Mouse (Mus musculus) embryo, embryonic 10.5 days (tissue): ENCODE data around the gene Grk4.

ENCODE experiments used
- DNase-seq: peaks from one replicate; pipeline ENCODE4 v3.0.0-alpha.2; 2015; ENCODE audit warnings: low spot score

Gene Grk4

DNA sequence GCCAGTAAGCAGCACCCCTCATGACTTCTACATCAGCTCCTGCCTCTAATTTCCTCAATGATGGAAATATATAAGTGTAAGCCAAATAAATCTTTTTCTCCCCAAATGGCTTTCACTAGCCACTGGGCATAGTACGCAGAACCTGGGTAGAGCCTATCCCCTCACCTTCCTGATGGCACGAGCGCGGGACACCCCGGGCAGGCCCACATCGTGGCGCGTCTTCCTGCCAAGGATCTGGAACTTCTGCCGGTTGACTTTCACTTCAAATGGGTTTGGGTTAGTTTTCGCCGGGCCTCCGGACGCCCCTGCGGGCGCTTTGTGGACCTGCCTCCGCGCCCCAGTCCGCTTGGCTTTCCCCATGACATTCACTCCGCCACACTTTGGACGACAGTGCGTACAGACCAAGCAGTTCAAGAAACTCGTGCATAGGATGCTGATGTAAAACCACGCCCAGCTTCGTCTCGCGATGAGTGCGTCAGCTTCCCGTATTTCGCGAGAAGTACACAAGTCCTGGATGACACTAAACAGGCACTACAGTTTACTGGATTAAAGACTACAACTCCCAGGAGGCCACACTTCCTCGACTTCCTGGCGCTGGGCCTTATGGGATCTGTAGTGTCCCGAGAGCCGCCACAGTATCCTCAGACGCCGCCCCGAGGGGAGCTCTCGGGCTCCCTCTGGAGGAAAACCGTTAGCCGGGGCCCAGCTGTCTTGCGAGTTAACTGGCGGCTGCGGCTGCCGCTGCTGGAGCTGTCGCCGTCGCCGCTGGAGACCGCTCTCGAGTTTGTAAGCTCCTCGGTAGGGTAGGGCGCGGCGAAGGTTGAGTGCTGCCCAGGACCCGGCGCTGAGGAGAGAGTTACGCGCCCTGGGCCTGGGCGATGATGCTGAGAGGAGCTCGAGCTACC, at the start of gene Grk4, which contains the start of gene Nop14:
Gene Grk4 (plus strand): TSS at position 694 of the 905 bp plus-strand sequence.
Gene Nop14 (minus strand): TSS at position 463 of the 905 bp plus-strand sequence.
- peak; percentile 100 for DNase-seq

DNA sequence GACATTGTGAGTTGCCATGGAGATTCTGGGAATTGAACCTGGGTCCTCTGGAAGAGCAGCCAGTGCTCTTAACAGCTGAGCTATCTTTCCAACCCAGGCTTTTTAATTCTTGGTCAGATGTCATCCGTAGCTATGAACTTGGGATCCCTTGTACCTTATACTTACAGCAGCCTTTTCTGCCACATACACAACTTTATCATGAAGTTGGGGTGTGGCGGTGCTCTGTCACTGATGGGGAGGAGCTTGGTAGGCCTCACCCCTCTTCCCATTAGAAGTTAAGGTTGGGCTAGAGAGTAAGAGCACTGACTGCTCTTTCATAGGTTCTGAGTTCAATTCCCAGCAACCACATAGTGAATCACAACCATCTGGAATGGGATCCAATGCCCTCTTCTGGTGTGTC, 27.2 kb upstream of the Grk4 start:
- no peak for DNase-seq

DNA sequence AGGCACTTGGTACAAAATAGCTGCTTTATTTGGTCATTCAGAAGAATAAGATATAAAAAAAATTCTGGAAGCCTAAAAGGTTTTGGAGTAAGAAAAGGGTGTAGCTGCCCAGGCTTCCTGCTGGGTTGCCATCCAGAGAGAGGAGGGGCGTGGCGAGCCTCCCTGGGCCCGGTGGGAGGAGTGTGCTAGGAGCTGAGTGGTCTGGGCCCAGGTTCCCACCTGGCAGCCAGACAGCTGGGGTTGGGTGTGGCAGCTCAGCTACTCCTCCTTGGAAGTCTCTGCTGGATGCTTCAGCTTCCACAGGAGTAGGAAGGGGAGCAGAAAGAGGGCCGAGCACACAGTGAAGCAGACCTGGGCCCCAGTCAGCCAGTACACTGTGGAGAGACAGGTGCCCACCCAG, 26.5 kb upstream of the Grk4 start:
- DNase-seq, result no peak

DNA sequence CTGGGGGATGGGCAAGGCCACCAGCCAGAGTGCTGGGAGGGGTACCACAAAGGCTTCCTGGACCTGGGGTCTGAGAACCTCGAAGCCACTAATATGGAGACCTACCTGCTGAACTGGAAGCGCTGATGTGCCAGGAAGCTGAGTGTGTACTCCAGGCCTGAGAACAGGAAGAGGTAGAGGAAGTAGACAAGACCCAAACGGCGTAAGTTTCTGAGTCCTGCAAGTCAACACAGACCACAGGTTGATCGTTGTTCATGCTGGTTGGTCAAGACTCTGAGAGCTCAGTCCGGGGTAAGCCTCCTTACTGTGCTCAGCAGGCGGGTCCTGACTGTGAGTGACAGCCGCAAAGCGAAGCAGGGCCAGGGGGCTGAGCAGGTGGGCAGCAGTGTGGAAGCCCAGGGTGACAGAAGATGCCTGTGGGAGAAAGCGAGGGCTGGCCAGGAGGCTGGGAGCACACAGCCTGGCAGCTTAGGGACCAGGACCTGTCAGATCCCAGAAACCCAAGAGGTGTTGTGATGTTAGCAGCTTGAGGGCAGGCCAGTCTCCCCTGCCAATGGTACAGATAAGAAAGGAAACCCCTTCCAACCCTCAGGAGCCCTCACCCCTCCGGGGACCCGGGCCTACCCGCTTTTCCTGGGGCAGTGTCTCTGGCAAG, 25.3 kb upstream of the Grk4 start:
- no peak for DNase-seq

DNA sequence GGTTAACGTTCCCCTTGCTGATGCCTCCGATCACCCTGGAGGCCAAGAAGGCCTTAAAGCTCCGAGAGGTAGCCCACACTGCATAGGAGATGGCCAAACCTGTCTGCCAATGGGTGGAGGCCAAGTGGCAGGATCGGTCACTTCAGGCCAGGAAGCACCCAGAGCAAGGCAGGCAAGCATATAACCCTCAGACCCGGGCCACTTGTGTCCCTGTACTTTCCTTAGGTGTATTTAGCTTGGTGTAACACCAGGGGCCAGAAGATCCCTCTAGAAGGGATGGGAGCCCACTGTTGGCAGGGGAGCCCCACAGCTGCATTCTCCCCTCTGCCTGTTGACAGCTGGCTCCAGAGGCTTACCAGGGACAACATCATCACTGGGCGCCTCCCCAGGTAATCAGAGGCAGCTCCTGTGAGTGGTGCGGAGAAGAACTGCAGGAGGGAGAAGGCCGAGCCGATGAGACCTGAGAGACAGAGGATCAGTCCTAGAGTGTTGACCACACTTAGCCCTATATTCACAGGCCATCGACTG, 24.4 kb upstream of the Grk4 start:
- DNase-seq, result no peak

DNA sequence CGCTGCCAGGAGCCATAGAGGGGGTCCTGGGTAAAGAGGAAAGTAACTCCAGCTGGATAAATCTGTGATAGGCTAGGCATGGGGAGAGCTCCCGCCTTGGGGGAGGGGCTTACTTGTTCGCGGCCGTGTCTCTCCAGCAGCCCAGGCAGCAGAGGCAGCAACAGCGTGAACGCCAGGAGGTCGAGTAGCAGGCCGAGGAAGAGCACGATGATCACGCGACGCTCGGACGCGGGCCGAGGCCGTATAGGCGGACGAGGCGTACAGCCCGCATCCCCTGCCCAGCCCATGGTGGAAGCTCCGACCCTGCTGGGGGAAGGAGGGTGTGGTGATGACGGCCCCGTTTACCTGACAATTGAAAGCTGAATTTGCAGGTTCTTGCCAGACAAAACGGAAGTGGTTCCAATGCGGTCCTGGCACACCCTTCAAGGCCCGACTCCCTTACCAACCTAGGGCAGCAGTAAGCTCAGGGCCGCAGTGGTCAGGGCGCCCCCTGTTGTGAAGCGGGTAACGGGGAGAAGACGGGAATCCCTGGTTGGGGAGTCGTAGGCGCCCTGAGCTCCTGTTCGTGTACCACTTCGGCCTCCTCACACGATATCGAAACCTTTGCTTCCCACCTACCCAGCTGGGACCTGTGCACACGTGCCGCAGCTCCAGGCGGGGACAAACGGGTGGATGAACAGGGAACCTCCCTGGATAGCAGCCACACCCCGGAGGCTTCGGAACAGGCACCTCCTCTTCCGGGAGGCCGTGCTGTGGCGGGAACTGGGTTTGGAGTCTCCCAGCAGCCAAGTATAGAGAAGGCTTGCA, 23.5 kb upstream of the Grk4 start, which contains the start of gene Mfsd10:
Gene Mfsd10 (minus strand): TSS at position 732 of the 807 bp plus-strand sequence.
- DNase-seq, result peak; percentile 89

DNA sequence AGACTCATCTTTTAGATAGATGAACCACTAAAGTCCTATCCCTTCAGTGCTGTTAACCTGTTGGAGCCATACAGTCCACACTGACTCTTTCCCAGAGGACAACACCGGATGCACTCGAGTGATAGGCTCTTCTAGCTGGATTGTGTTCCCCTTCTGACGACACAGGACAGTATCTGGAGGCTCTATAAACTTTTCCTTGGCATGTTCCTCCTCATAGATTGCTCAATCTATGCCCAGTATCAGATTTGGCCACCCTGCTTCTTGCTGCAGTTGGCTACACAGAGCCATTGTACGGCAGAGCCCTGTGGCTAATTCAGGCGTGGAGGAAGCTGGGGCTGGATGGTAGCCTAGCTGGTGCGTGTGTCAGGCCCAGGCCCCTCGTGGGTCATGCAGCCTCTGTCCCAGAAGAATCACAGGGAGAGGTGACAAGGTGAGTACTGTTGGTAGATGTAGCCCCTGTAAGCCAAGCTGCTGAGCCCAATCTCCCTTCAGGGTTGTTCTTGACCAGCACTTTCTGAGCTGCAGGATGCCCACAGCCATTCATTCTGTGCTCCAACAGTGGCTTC, 22.5 kb upstream of the Grk4 start:
- no peak for DNase-seq

DNA sequence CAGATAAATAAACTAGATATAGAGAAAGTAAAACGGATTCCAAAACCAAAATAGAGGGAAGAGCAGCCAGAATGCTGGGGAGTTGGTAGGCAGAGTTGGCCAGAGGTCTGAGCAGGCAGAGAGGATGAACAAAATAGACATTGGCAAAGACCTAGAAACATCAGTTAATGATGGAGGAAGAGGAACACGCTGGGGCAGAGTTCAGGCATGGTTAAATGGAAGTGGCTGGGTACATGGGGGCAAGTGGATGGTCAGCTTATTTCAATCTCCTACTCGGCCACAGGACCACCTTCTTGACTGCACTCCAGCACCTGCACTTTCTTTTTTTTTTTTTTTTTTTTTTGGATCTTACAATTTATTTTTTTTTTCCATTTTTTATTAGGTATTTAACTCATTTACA, 18.2 kb upstream of the Grk4 start:
- DNase-seq, result no peak

DNA sequence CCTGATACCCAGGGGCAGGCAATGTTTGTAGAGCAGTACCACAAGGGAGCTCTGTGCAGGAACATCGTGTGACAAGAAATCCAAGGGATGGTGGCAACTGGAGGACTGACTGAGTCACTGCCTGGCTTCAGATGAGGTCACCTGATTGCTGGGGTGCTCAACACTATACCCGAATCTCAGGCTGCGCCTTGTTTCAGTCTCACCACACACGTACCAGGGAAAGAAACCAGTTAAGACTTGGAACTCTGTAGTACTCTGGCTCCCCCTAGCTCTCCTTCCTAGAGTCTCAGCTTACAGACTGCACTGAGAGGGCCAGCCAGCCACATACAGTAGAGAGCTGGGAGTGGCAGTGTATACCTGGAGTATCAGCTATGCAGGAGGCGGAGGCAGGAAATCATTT, 17.2 kb upstream of the Grk4 start:
- peak; percentile 72 for DNase-seq

DNA sequence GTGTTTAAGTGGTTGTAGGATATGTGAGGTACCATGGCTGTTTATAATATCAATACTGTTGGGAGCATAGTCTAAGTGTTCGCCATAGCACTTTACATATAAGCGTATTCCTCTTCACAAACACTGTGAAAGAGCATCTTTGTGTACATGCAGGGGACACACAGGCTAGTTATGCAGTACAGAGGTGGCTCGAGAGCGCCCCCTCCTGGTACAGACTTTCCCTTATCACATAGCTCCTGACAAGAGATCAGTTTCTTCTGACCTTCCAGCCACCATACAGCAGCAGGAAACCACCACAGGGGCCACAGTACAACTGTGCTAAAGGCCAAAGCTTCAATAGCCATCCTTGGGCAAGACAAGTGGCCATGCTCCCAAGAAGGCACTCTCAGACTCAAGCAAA, 12.6 kb upstream of the Grk4 start:
- peak; percentile 80 for DNase-seq

DNA sequence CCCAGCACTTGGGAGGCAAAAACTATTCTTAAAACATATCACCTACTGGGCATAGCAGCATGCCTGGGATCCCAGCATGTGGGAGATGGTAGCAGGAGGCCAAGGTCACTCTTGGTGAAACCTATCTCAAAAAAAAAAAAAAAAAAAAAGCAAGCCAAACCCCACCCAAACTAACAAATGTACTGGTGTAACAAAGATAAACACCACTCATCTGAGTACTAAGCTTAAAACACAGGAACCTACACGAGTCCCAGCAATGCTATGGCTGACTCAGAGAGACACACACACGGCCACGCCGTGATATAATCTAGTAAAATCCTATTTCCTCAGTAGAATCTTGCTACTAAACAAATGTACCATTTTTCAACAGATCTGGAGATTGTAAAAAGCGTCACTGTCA, 7.2 kb upstream of the Grk4 start:
- DNase-seq, result no peak

DNA sequence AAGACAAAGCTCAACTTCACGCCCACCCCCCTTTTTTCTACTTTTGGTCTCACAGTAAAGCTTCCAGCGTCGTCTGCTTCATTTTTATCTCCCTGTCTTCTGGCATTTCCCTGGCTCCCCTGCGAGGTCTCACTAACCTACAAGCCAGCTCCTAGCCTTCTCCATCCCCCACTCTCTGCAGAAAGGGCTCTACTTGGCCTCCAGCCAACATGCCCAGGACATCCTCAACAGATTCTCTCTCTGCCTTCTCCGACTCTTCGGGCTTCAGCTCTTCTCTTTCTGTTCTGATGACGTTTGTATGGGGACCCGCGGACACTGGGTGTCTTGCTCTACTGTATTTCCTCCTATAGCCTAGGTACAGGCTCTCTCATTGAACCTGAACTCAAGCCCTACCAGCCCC, 5.3 kb upstream of the Grk4 start:
- no peak for DNase-seq

DNA sequence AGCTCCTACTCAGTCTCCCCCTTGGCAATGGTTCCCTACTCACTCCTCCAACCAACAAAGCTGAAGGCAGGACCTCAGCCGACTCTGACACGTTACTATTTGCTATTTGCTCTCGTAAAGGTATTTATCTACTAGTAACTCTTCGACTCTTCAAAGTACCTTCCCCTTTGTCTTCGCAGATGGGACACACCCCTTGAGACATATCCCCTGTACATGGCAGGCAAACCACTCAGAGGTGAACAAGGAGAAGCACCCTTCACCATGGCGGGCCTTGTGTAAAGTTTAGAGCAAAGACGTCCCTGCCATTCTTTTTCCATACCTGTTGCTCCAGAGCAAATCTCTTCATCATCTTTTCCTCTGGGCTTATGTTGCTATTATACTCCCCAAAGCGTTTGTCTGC, 2.6 kb upstream of the Grk4 start:
- DNase-seq, result no peak

DNA sequence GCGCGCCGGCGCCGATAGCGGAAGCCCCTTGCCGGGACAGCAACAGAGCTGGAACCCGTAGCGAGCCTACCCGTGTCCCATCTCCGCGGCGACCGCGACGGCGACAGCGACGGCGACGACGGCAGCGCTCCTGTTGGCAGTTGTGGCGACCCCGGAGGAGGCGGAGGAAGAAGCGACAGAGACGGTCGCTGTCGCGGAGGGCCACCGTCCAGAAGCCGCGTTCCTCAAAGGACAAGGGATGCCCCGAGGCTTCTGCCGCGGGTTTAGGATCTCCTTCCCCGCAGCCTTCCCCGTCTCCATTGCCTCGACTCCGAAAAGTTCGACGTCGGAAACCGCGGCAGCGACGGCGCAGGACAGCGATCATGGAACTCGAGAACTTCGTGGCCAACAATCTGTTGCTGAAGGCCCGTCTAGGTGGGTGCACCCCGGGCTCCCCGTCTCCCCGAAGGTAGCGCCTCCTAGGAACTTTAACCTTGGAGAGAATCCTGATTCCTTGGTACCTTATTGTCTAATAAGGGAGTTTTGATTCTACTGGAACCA, 482 bp downstream of the Grk4 start:
- DNase-seq, result no peak

DNA sequence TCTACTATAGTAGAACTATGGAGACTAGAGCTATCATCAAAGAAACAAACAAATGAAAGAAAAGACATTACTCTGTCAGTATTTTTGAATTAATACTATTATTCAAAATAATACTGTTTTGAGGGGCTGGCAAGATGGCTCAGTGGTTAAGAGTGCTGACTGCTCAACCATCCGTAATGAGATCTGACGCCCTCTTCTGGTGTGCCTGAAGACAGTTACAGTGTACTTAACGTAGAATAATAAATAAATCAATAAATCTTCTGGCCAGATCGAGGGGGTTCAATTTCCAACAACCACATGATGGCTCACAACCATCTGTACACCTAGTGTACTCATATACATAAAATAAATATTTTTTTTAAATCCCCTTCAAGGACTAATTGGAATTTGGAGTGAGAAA, 1.7 kb downstream of the Grk4 start:
- no peak for DNase-seq

DNA sequence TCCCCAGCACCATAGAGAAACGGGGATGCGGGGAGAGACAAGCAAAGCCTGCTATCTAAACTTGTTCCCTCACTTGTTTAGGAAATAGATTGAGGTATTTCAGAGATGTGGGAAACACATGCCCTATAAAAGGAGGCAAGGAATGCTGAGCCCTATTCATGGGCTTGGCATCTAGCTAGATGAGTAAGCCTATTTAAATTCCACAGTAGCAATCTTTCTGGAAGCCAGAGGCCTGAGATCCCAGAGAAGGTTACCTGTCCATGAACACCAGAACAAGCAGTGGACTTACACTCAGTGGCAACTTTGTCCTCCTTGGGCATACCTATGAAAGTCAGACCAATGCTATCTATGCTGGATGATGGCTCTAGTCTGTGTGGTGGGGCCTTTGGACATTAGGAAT, 3.1 kb downstream of the Grk4 start:
- DNase-seq, result no peak

DNA sequence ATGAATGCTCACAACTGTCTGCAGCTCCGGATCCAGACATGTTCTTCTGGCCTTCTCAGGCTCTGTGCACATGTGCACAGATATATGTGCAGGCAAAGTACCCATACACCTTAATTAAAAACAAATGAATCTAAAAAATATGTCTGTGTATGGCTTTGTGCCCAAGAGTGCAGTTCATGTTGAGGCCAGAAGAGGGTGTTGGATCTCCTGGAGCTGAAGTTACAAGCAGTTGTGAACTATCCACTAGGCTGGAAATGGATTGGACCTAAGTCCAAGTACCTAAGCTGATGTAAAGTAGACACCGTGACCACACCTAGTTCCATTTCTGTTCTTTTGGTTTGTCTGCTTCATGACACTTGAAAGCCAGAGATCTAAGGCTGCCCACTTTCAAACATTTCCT, 9.3 kb downstream of the Grk4 start:
- no peak for DNase-seq

DNA sequence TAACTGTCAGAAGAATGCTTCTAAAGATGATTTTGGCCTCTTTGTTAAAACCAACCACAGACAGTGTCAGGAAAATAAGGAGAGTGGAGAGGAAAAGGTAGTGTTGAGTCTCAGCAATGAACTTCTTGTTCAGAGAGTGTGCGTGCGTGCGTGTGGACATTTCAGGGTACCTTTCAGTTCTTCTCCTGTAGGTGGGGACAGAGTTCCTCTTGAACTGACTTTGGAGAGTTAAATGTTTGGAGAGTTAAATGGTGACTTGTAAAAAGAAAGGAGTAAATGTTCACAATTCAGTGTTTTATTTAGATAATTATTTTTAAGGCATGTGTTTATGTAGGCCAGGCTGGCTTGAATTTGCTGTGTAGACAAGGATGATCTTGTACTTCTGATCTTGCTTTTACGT, 10.1 kb downstream of the Grk4 start:
- DNase-seq, result peak; percentile 24

DNA sequence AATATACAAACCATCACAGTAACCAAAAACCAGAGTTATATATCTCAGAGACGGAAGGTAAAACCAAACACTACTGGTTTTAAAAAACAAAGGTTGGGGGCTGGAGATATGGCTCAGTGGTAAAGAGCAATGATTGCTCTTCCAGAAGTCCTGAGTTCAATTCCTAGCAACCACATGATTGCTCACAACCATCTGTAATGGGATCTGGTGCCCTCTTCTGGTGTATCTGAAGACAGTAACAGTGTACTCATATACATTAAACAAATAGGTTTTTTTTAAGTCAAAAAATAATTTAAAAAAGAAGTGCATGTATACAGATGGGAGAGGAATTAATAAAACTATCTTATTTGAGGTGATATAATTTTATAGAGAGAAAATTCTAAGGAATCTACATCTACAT, 29.7 kb downstream of the Grk4 start:
- no peak for DNase-seq

DNA sequence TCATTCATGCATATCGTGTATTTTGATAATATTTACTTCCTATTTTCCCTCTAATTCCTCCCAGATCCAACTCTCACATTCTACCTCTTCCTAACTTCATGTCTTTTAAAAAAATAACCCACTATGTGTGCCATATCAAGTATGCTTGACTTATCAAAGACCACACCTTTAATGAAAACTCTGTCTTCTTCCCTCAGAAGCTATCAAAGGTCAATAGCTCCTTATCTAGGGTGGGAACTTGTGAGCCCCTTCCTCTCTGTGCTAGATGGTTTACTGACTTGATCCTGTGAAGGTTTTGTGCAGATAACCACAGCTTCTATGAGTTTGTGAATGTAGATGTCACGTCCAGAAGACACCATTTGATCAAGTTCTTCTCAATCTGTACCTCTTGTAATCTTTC, 32.6 kb downstream of the Grk4 start:
- no peak for DNase-seq

DNA sequence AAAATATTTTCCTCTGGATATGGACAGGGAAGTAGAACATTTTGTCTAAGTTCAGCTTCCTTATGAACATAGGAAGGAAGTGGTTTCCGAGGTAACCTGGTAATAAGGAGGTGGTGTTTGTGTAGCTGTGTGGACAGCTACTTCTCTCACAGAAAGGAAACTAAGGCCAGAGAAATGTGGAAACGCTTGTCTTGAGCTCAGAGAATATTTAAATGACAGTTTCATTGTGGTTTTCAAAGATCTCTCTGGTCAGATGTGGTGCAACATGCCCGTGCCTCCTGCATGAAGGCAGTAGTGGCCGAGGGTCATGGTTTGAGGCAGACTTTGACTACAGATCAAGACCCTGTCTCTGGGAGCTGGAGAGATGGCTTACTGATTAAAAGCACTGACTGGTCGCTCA, 35.3 kb downstream of the Grk4 start:
- no peak for DNase-seq

DNA sequence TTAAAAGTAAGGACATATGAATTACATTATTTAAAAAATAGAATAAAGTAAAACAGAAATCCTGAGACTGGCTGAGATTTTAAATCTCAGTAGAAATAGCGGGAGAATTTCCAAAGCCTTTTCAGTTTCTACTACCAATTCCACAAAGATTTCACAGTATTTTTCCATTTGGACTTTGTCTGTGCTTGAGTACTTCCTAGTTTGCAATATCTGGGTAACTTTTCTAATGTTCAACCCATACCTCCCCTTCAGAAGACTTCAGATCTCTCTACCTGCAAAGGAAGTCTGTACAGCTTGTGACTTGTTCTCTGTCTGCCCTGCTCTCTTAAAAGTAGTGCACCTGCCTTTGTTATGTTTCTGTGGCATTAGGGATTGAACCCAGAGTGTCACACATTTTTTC, 48.3 kb downstream of the Grk4 start:
- no peak for DNase-seq
